Mouse (Mus musculus): Measurements from ENCODE around the gene Nkapl.
A peak's percentile ranks its signal among the peaks of the same experiment; 100 is the strongest.
"Not testable (repeated sequence)": the region's sequence is repeated elsewhere in the genome, so short reads cannot be mapped to it uniquely, and the experiment has no call there.

Nkapl gene

GRCm38 (mm10) chr13:21468061-21469019, at the start of gene Nkapl:
Gene Nkapl, minus strand, starts transcription at chr13:21468509.
- DNase-seq (ENCODE audit: low spot score in 2 of 2), result peak; percentile 32 to 70

GRCm38 (mm10) chr13:21506221-21506649, 37.9 kb upstream of the Nkapl start:
- peak; percentile 34 to 64 for DNase-seq (ENCODE audit: low spot score in 2 of 2)

DNA sequence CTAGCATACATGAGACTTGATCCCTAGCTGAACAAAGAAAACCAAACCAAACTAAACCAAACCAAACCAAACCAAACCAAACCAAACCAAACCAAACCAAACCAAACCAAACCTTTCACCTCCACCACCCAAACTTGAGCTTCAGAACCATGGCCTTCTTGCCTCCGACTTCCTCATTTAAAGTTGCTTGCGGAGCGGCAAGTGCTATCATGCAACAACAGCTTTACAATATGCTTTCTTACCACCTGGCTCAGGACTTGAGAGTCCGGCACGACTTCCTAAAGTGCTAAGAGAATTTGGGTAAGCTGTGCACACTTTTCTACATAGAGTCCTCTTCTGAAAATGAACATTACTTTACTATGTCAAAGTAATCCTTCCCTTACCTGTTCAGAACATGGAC, 34.0 kb upstream of the Nkapl start:
- no peak for DNase-seq (ENCODE audit: low spot score in 2 of 2)

DNA sequence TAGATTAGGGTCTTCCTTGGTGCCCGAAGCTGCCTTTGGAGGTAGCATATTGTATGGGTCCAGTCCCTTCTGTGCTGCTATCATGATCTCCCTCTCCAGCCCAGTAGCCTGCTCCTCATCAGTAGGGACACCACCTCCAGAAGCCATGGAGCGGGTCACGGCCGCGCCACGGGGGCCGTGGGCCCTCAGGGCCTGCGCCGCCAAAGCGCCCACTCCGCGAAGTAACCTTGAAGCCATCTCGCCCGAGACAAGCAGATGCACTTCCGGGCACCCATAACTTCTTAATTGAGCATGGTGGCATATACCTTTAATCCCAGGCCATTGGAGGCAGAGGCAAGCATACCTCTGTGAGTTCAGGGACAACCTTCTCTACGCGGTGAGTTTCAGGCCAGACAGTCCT, 32.9 kb upstream of the Nkapl start, which contains the start of gene Gm11273:
TSS of gene Gm11273 (minus strand) at position 237 of the 400 bp plus-strand sequence.
- DNase-seq (ENCODE audit: low spot score in 2 of 2), result not testable (repeated sequence)

- no peak for DNase-seq (ENCODE audit: low spot score in 2 of 2)
Measured at GRCm38 (mm10) chr13:21495080-21495479, 26.8 kb upstream of the Nkapl start, which contains the start of gene AK157302. Gene AK157302, plus strand, starts transcription at chr13:21495223.

DNA sequence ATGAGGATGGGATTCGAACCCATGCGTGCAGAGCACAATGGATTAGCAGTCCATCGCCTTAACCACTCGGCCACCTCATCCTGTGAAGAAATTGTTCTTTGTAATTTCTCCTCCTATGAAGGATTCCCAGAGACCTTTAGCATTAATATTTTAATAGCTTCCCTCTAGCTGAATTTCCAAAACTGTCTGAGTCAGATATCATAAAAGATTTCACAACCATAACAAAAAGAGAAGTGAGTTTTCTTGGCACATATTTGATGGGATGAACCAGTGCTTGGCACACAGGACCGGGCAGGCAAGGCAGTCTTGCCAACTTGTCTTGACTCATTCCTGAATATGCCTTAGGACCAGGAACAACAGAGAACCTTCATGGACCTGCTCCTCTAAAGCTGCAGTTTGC, 24.5 kb upstream of the Nkapl start:
- no peak for DNase-seq (ENCODE audit: low spot score in 2 of 2)

DNA sequence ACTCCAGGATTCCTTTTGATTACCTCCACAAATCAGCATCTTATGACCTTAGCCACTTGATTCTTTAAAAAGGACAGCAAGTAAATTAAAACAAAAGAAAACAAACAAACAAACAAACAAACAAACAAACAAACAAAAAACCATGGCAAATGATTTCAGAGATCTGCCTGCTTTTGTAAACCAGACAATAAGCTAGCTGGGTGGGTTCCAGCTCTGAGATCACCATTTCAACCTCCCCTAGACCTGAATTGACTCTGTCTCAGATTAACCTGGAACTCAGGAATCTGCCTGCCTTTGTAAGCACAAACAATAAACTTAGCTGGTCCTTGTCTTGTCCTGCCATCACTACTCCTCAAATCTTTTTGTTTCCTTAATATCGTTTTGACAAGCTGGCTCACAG, 18.6 kb upstream of the Nkapl start:
- DNase-seq (ENCODE audit: low spot score in 2 of 2), result no peak

GRCm38 (mm10) chr13:21478759-21479670, 10.7 kb upstream of the Nkapl start, which contains the start of the genes Zkscan4 and Gm10065:
Gene Zkscan4, plus strand, starts transcription at chr13:21478907.
Gene Gm10065, minus strand, starts transcription at chr13:21479441.
- DNase-seq (ENCODE audit: low spot score in 2 of 2), result peak; percentile 63 to 66

GRCm38 (mm10) chr13:21472427-21472826, 4.1 kb upstream of the Nkapl start:
- no peak for DNase-seq (ENCODE audit: low spot score in 2 of 2)

- DNase-seq (ENCODE audit: low spot score in 2 of 2), result no peak
Measured at GRCm38 (mm10) chr13:21469097-21469496, 788 bp upstream of the Nkapl start.

GRCm38 (mm10) chr13:21467336-21467735, 973 bp downstream of the Nkapl start:
- DNase-seq (ENCODE audit: low spot score in 2 of 2), result no peak

DNA sequence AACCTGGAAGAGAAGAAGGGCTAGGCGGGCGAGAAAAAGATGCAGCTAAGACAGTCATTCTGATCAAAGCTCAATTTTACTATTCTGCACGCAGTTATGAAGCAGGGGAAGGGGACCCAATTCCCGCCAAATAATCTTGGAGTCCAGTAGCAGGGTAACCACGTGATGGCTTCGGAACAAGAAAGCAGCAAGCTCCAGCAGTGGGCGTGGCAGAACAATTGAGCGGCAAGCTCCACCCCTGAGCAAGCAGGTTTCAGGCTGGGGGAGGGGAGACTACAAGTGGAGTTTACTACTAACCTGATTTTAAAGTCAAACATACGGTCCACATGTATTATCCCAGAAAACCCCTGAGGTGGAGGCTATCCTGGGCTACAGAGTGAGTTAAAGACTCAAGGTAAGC, 5.8 kb downstream of the Nkapl start:
- not testable (repeated sequence) for DNase-seq (ENCODE audit: low spot score in 2 of 2)

DNA sequence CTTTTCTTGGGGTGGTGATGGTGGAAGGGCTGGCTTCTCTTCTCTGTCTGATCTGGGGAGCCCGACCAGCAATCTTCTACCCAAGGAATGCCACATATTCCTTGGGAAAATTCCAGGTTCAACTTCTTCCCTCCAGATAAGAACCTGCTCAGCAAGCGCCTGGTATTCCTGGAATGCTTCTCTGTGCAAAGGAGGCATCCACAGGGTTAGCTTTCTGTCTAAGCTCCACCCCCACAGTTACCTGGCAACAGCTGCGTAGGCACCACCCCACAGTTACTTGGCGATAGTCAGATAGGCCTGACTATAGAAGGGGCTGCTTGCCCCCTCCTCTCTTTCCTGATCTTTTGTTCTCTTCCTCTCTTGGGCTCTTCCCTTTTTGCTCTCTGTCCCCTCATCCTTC, 12.0 kb downstream of the Nkapl start:
- no peak for DNase-seq (ENCODE audit: low spot score in 2 of 2)

DNA sequence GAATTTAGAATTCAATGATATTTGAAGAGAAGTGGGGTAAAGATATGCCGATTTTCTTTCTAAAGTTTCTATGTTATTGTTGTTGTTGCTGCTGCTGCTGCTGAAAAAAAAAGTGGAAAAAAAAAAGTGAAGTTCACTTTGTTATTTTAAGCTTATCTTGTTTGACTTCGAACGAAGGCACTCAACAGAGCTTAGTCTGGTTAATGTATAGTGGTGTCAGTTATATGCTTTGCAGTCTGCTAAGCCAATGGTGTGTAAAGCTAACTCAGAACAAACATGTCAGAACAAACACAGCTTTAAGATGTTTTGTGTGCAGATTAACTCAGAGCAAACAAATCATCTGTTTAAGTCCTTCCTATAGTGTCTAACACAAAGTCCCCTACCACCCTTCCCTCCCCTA, 14.2 kb downstream of the Nkapl start:
- no peak for DNase-seq (ENCODE audit: low spot score in 2 of 2)

DNA sequence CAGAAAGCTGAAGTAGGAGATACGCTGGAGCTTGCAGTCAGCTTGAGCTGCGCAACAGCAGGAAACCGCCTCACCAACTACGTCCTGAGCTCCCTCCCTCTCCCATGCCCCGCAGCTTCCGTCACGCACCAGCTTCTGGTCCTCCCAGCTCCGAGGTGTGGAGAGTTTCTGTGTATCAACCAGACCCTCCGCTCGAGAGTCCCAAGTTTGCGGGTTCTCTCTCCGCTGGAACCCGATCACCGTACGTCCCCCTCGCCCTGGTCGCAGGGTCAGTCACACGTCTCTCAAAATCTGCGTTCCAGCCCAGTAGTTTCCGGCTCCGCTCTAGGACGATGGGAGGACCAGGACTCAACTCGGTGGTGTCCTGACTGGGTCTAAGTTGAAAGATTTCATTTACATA, 14.9 kb downstream of the Nkapl start, which contains the start of gene Zscan26:
TSS of gene Zscan26 (minus strand) at position 282 of the 400 bp plus-strand sequence.
- peak; percentile 44 to 71 for DNase-seq (ENCODE audit: low spot score in 2 of 2)

DNA sequence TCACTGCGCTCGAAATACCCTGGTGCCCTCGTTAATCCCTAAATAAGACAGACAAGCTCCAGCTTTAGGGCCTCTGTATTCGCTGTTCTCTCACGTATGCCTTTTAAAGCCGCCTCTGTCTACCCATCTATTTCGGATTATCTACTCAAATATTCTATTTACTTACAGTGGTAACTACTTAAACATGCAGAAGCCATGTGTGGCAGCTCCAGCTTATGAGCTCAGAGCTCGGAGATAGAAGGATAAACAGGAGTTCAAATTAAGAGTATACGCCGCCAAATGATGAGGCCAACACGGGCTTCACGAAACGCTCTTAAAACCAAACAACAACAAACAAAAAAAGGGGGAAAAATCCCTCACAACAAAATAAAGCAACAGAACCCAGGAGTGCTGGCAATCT, 15.3 kb downstream of the Nkapl start:
- DNase-seq (ENCODE audit: low spot score in 2 of 2), result no peak

GRCm38 (mm10) chr13:21447856-21448614, 20.3 kb downstream of the Nkapl start:
- no peak for DNase-seq (ENCODE audit: low spot score in 2 of 2)

- no peak for DNase-seq (ENCODE audit: low spot score in 2 of 2)
Measured at GRCm38 (mm10) chr13:21446796-21447195, 21.5 kb downstream of the Nkapl start.

GRCm38 (mm10) chr13:21441207-21441572, 27.1 kb downstream of the Nkapl start:
- no peak for DNase-seq (ENCODE audit: low spot score in 2 of 2)

GRCm38 (mm10) chr13:21440503-21441206, 27.7 kb downstream of the Nkapl start, which contains the start of gene Pgbd1:
Gene Pgbd1, minus strand, starts transcription at chr13:21441058.
- peak; percentile 66 to 68 for DNase-seq (ENCODE audit: low spot score in 2 of 2)
